Mouse (Mus musculus) lung, embryonic 16.5 days (tissue): ENCODE results near the gene Elmo1. TPM values are rescaled to one million over a fixed set of nuclear protein-coding genes. Genes with fewer than 3 reads are reported as not detected.

ENCODE experiments used
- ATAC-seq: fragments of 200-750 bp; cut with Nextera tagmentation; 2 replicates; pipeline ENCODE4 v1.8.0; 2017; ENCODE audit warnings: low read depth, mild to moderate bottlenecking, moderate library complexity
- H3K27ac ChIP-seq: fragments of 300-500 bp; sonication (generic); 2 replicates; pipeline ENCODE4 v1.5.1; 2014; ENCODE audit warnings: mild to moderate bottlenecking, control low read depth, low read length
- H3K27me3 ChIP-seq: fragments of 300-500 bp; sonication (generic); 2 replicates; pipeline ENCODE4 v1.6.1; 2014; ENCODE audit warnings: low read depth, low read length, mixed read lengths; ENCODE audit not compliant: control insufficient read depth, insufficient read depth
- H3K36me3 ChIP-seq: fragments of 300-500 bp; sonication (generic); 2 replicates; pipeline ENCODE4 v1.6.1; 2014; ENCODE audit warnings: low read length; ENCODE audit not compliant: control insufficient read depth, insufficient read depth
- H3K4me1 ChIP-seq: fragments of 300-500 bp; sonication (generic); replicated peaks from 2 replicates; pipeline ENCODE4 v1.6.1; 2014; ENCODE audit warnings: low read length, mixed read lengths; ENCODE audit not compliant: control insufficient read depth, insufficient read depth
- H3K4me2 ChIP-seq: fragments of 300-500 bp; sonication (generic); 2 replicates; pipeline ENCODE4 v1.6.1; 2014; ENCODE audit warnings: low read depth, low read length, control low read depth
- H3K4me3 ChIP-seq: fragments of 300-500 bp; sonication (generic); 2 replicates; pipeline ENCODE4 v1.5.1; 2014; ENCODE audit warnings: mild to moderate bottlenecking, low read length, control low read depth
- H3K9ac ChIP-seq: fragments of 300-500 bp; sonication (generic); 2 replicates; pipeline ENCODE4 v1.6.1; 2014; ENCODE audit warnings: low read length, control low read depth
- H3K9me3 ChIP-seq: fragments of 300-500 bp; sonication (generic); 2 replicates; pipeline ENCODE4 v1.6.1; 2016; ENCODE audit warnings: low read length; ENCODE audit not compliant: control insufficient read depth
- WGBS: fragments of 180-500 bp; shearing (Covaris S2); extraction: QIAGEN DNeasy Blood & Tissue Kit; methylation state at CpG from one replicate; pipeline ENCODE4 v1.1.7; 2014; 5-methylcytosine and 5-hydroxymethylcytosine counted together
- polyA plus RNA-seq: library from polyadenylated mRNA; unstranded; fragments of >200 nt; fragmentation: Nextera tagmentation; extraction: Ambion mirVana; gene quantifications from 2 replicates; pipeline ENCODE4 v1.2.1, GENCODE M21; 2015

The Elmo1 gene
- polyA plus RNA-seq, 1 experiment from 2014 or later, result 44.3 TPM

DNA sequence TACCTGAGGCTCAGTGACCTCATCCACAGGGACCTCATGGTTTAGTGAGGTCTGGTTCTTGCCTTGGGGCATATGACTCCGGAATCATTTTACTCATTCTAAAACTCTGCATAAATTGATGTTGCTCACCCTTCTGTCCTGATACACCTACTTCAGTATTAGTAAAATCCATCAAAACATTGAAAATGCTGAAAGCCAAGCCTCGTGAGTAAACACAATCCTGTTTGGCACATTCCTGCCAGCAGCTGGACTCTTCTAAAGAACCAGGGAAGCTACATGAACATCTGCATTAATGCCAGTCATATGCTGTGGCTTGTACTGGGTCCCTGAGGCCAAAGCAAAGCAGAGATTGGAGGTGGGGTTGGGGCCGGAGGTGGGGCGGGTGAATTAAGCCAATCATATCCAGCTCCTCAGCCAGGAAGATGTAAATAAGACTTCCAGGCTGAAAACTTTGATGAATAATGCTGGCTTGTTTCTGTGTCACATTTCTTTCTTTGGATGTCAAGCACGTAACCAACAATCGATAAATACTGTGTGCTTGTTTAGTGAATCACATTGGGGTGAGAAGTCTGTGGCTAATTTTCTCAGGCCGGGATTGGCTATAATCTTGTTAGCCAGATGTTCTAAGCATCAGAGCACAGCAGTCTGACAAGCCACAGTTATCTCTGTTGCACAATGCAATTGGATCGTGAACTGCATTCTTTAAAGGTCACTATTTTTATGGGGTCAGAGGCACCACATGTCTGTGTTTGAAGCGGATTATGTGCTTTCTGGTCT, 24.9 kb downstream of the Elmo1 start:
- 39% methylated on average over 9 of the region's 9 CpGs for WGBS
- Histone ChIP-seq H3K9me3 (no peaks in the 10 kb centered on the region), H3K36me3 (no peaks in the 10 kb centered on the region), H3K9ac (no peak overlapping the region), H3K27ac (peak overlapping the region; percentile 56), H3K4me3 (no peak overlapping the region), H3K4me2 (no peak overlapping the region), H3K4me1 (peaks cover 57% of the 10 kb centered on the region), H3K27me3 (no peaks in the 10 kb centered on the region)
- ATAC-seq, result peak; percentile 84

DNA sequence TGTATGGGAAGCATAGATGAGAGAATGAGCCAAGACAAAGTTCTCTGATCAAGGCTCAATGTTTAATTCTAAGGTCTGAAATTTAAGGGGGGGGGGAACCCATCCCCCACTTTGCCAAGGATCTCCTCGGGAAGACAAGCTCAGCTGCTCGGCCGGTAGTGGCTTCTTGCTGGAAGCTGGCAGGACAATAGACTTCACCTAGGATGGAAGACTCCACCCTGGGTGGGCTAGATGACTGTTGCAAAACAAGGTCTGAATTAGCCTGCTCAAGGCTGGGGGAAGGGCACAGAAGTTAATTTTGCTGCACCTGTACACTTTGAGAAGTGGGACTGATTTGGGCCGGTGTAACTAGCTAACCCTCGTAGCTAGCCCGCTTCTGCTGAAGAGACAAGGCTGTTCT, 25.6 kb downstream of the Elmo1 start:
- no peak for ATAC-seq
- Histone ChIP-seq H3K9ac (no peak overlapping the region), H3K4me1 (peaks cover 58% of the 10 kb centered on the region), H3K4me2 (no peak overlapping the region), H3K36me3 (no peaks in the 10 kb centered on the region), H3K9me3 (no peaks in the 10 kb centered on the region), H3K27me3 (no peaks in the 10 kb centered on the region), H3K4me3 (no peak overlapping the region), H3K27ac (peak overlapping the region; percentile 56)
- WGBS, result 53% methylated on average over 6 of the region's 6 CpGs

DNA sequence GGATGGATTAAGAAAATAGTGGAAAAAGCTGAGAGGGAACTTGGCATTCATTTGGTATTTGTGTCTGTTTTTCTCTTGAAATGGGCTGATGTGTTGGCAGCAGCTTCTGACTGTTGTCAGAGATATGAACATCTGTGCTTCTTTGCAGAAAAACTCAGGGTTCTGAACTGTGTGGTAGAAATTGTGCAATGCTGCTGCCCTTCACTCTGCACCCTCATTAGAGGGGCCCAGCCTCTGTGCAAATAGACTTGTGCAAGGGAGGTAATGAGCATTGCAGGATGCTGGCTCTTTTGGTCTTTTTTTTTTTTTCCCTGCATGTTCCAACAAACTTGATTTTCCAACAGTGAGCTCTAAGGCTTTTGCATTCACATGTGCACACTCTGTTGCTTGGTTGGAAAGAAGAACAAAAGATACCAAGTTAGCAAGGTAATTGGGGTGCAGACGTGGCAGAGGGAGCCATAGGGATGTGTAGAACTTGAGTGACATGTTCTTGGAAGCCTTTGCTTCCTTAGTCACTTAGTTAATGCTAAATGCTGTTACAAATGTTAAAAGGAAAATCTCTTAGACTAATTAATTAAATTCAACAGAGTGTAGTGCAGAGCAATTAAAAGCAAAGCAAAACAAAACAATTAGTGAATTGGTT, 26.6 kb downstream of the Elmo1 start:
- ATAC-seq, result peak; percentile 84
- no peaks in the 10 kb centered on the region for H3K9me3 ChIP-seq
- no peaks in the 10 kb centered on the region for H3K36me3 ChIP-seq
- 25% methylated on average over 1 of the region's 1 CpGs for WGBS
- H3K4me1 ChIP-seq, result peaks cover 56% of the 10 kb centered on the region
- H3K27me3 ChIP-seq, result no peaks in the 10 kb centered on the region
- 0 out of 2 replicates have a peak overlapping the region, but pooled peaks have one; percentile 12 for H3K4me2 ChIP-seq
- no peak overlapping the region for H3K9ac ChIP-seq
- H3K4me3 ChIP-seq, result no peak overlapping the region
- peak overlapping the region; percentile 56 for H3K27ac ChIP-seq

DNA sequence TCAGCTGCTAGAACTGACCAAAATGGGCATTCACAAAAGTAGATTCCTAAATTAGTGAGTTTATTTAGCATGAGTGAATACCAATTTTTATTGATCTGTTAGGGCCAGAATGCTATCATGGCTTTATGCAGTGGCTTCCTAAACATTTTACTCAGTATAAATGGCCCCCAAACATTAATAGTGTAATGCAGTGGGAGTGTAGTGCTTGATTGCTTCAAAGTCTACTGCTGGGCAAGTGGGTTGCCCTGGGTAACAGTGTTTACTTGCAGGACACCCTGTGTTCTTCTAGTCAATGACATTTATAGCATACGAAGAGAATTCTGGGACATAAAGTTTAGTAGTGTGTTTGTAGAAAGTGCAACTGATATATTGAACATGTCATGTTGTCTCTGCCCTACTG, 27.3 kb downstream of the Elmo1 start:
- H3K27me3 ChIP-seq, result no peaks in the 10 kb centered on the region
- ATAC-seq, result no peak
- no peak overlapping the region for H3K9ac ChIP-seq
- H3K9me3 ChIP-seq, result no peaks in the 10 kb centered on the region
- no peak overlapping the region for H3K4me2 ChIP-seq
- H3K4me3 ChIP-seq, result no peak overlapping the region
- H3K36me3 ChIP-seq, result no peaks in the 10 kb centered on the region
- H3K4me1 ChIP-seq, result peaks cover 52% of the 10 kb centered on the region
- WGBS, result 53% methylated on average over 1 of the region's 1 CpGs
- H3K27ac ChIP-seq, result no peak overlapping the region

DNA sequence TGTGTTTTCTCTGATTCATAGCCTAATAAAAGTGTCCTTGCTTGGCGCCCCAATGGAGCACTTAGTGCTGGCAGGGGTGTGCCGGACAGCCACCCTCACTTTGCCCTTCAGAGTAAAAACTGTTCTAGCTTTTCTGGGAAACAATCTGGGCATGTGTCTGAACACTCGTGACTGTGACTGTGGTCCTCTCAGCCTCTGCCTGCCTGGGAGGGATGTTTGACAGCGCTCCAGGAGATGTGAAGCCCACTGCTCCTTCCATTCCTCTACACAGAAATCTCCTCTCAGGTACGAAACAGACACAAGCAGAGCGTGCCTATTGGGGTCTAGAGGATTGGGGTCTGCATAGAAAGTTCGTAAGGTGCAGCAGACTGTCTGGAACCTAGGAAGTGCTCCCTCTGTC, 28.5 kb downstream of the Elmo1 start:
- ATAC-seq, result no peak
- Histone ChIP-seq H3K4me3 (no peak overlapping the region), H3K9ac (no peak overlapping the region), H3K4me2 (no peak overlapping the region), H3K9me3 (no peaks in the 10 kb centered on the region), H3K36me3 (no peaks in the 10 kb centered on the region), H3K27me3 (no peaks in the 10 kb centered on the region), H3K4me1 (peaks cover 52% of the 10 kb centered on the region), H3K27ac (no peak overlapping the region)
- WGBS, result 87% methylated on average over 7 of the region's 7 CpGs

DNA sequence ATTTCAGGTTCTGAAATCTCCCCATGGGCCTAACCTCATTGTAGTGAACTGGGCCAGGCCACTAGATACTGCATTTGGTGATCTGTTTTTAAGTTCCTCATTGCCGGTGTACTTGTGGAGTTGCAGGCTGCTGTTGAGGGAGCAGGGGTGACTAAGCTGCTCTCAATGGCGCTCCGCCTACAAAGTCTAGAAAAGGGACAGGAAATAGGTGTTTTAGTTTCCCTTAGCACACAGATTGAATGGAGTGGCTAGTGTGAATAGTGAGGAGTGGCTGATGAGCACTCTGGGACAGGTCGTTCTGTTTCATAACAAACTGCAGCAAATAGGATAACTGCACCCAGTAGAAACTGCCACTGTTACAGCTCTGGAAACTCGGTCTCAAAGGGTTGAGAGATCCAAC, 30.3 kb downstream of the Elmo1 start:
- Histone ChIP-seq H3K4me2 (no peak overlapping the region), H3K27ac (peak overlapping the region; percentile 63), H3K4me3 (no peak overlapping the region), H3K36me3 (no peaks in the 10 kb centered on the region), H3K4me1 (peaks cover 38% of the 10 kb centered on the region), H3K9ac (0 out of 2 replicates have a peak overlapping the region, but pooled peaks have one; percentile 3), H3K27me3 (no peaks in the 10 kb centered on the region), H3K9me3 (no peaks in the 10 kb centered on the region)
- no peak for ATAC-seq
- WGBS, result 34% methylated on average over 5 of the region's 5 CpGs

DNA sequence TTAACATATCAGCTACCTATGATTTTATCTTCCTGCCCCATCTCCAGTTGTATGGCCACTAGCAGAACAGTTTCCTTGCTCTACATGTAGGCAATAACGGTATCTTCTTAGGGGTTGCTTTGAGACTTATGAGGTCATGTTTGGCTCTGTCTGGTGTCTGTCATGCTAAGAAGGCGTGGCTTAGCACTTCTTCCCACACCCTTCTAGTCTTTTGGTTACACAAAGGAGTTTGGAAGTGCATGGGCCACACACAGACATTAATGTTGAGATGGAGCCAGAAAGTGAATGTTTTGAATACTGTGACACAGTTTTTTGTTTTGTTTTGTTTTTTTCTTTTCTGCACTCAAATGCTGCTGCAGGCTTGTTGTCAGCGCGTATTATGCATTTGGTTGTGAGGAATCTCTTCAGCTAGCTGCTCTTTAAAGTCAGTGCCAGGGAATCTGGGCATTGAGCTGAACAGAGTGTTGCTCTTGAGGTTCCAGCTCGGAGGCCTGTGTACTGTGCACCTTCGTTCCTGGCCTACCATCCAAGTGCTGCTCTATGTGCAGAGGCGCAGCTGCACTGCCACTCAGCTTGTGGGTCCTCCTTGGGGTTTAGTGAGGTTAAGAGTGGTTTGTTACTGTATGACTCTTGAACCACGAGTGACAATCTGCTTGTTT, 31.1 kb downstream of the Elmo1 start:
- Histone ChIP-seq H3K36me3 (no peaks in the 10 kb centered on the region), H3K4me3 (no peak overlapping the region), H3K9ac (no peak overlapping the region), H3K27ac (peak overlapping the region; percentile 63), H3K4me1 (peaks cover 30% of the 10 kb centered on the region), H3K9me3 (no peaks in the 10 kb centered on the region), H3K4me2 (no peak overlapping the region), H3K27me3 (no peaks in the 10 kb centered on the region)
- WGBS, result 42% methylated on average over 8 of the region's 8 CpGs
- peak; percentile 69 for ATAC-seq

DNA sequence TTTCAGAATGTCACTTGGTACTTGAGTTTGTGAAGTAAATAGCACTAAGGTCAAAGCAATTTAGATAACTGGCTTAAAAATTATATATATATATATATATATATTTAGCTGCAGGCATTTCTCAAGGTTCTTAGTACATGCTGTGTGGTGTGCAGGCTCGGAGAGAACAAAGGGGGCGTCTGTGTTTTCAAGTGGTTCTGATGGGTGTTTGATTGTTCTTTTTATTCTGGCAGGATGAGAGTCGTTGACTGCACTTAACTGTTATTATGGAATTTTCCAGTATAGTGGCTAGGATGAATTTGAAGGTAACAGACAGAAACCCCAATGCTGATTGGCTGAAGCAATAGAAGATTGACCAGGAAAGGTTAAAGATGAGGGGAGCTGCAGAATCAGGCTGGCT, 33.6 kb downstream of the Elmo1 start:
- peaks cover 31% of the 10 kb centered on the region for H3K4me1 ChIP-seq
- peak; percentile 39; the same call in 1 of the 2 replicates for ATAC-seq
- H3K9ac ChIP-seq, result no peak overlapping the region
- no peaks in the 10 kb centered on the region for H3K36me3 ChIP-seq
- H3K4me3 ChIP-seq, result no peak overlapping the region
- 32% methylated on average over 3 of the region's 3 CpGs for WGBS
- no peaks in the 10 kb centered on the region for H3K27me3 ChIP-seq
- H3K4me2 ChIP-seq, result no peak overlapping the region
- no peaks in the 10 kb centered on the region for H3K9me3 ChIP-seq
- peak overlapping the region; percentile 11; the same call in 1 of the 2 replicates for H3K27ac ChIP-seq

DNA sequence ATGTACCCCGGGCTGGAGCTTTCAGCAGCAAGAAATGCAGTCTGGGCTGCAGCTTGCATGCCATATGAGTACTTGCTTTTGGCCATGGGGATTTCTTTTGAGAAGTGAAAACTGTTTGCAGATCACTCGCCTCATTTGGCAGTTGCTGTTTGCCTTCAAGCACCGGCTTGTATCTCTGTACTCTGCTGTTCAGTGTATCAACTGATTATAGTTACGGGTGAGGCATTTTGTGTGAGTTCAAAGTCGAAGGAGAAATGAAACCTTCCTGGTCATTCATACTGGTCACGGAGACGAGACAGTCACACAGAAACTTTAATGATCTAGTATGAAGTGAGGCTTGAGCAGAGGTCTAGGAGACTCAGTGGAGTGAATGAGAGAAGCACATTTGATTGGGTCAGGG, 34.6 kb downstream of the Elmo1 start:
- H3K4me3 ChIP-seq, result no peak overlapping the region
- no peaks in the 10 kb centered on the region for H3K27me3 ChIP-seq
- H3K4me2 ChIP-seq, result peak overlapping the region; percentile 15; the same call in 1 of the 2 replicates
- ATAC-seq, result no peak
- 44% methylated on average over 7 of the region's 7 CpGs for WGBS
- peak overlapping the region; percentile 7; the same call in 1 of the 2 replicates for H3K27ac ChIP-seq
- no peaks in the 10 kb centered on the region for H3K9me3 ChIP-seq
- H3K4me1 ChIP-seq, result peaks cover 31% of the 10 kb centered on the region
- H3K36me3 ChIP-seq, result no peaks in the 10 kb centered on the region
- H3K9ac ChIP-seq, result no peak overlapping the region
